ENCODE assay signal across 8 mouse cellular contexts in the genomic region with DNA sequence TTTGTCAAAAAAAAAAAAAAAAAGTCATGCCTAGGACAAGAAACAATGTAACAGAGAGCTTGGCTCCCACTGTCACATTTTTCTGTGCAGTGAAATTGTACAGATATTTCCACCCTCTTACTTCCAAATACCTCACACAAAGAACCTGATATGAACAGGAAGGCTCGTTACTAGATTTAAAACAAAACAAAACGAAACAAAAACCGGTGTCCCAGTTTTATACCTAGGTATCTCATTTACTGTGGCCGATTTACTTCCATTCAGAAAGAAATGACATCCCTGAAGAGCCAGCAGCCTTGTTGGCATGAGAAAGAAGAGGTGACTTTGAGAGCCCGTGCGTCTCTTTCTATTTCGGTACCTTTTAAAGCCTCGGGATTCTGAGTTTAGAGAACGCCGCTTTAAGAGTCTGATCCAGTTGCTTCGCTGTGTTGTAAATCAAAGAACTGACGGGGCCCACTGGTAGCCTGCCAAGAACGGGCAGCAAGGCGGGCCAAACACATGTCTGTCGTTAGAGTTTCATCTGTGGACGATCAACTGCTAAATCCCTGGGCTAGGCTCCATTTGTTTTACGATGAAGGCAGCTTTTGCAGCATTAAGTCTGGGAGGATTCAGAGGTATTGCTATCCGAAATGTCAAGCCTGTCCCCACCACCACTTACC.
DNase-seq lines count a peak whose midpoint lies in the region; ATAC-seq and TF ChIP-seq lines count a peak whose summit lies in the region.

No protein-coding gene starts in this region.

- peak overlapping the region; percentile 38 for H3K4me3 ChIP-seq in left cerebral cortex, adult 2 months
- H3K4me3 ChIP-seq in embryonic facial prominence, embryonic 12.5 days: no peak overlapping the region
- H3K4me3 ChIP-seq in heart, embryonic 12.5 days: peak overlapping the region; percentile 13
- H3K4me3 ChIP-seq in kidney, embryonic 16.5 days (ENCODE audit: low read length): peak overlapping the region; percentile 33
- H3K4me3 ChIP-seq in lung, adult 2 months (replicated peaks; ENCODE audit: extremely low read depth, low read depth, low read length): peak overlapping the region; percentile 41

- ATAC-seq in embryonic facial prominence, embryonic 12.5 days (ENCODE audit: insufficient number of reproducible peaks, insufficient read depth, low FRiP score, low TSS enrichment): peak; percentile 58; the same call in 1 of the 2 replicates
- ATAC-seq in heart, embryonic 12.5 days (ENCODE audit: insufficient number of reproducible peaks, low FRiP score): peak; percentile 46; the same call in 1 of the 2 replicates
- ATAC-seq in kidney, embryonic 16.5 days (ENCODE audit: low FRiP score, low TSS enrichment): peak; percentile 69

- no peak for TF ChIP-seq POLR2A in lung, adult 2 months (IDR thresholded peaks at IDR 0.05; ENCODE audit: borderline replicate concordance, extremely low read depth, low read depth, low read length)

- H3K27ac ChIP-seq in left cerebral cortex, adult 2 months: no peak overlapping the region
- H3K27ac ChIP-seq in embryonic facial prominence, embryonic 12.5 days: peak overlapping the region; percentile 68
- H3K27ac ChIP-seq in heart, embryonic 12.5 days (ENCODE audit: poor library complexity, severe bottlenecking): peak overlapping the region; percentile 84
- H3K27ac ChIP-seq in kidney, embryonic 16.5 days (ENCODE audit: low read length): peak overlapping the region; percentile 89

- H3K9ac ChIP-seq in embryonic facial prominence, embryonic 12.5 days: no peak overlapping the region
- H3K9ac ChIP-seq in heart, embryonic 12.5 days: 0 out of 2 replicates have a peak overlapping the region, but pooled peaks have one; percentile 23
- H3K9ac ChIP-seq in kidney, embryonic 16.5 days (replicated peaks; ENCODE audit: low read length): peak overlapping the region; percentile 39; the same call in 1 of the 2 replicates

- H3K36me3 ChIP-seq in embryonic facial prominence, embryonic 12.5 days: peaks cover 24% of the 10 kb centered on the region; the same call in 1 of the 2 replicates
- peaks cover 24% of the 10 kb centered on the region for H3K36me3 ChIP-seq in heart, embryonic 12.5 days
- H3K36me3 ChIP-seq in kidney, embryonic 16.5 days (ENCODE audit: insufficient read depth, low read length): peaks cover 12% of the 10 kb centered on the region; the same call in 1 of the 2 replicates

- no peaks in the 10 kb centered on the region for H3K27me3 ChIP-seq in embryonic facial prominence, embryonic 12.5 days
- no peaks in the 10 kb centered on the region for H3K27me3 ChIP-seq in heart, embryonic 12.5 days (replicated peaks)
- H3K27me3 ChIP-seq in kidney, embryonic 16.5 days (ENCODE audit: insufficient read depth, low read length): no peaks in the 10 kb centered on the region

- H3K4me2 ChIP-seq in embryonic facial prominence, embryonic 12.5 days (replicated peaks): 0 out of 2 replicates have a peak overlapping the region, but pooled peaks have one; percentile 17
- peak overlapping the region; percentile 55 for H3K4me2 ChIP-seq in heart, embryonic 12.5 days
- peak overlapping the region; percentile 50 for H3K4me2 ChIP-seq in kidney, embryonic 16.5 days (replicated peaks; ENCODE audit: low read depth, low read length)

- DNase-seq in left cerebral cortex, adult 2 months (ENCODE audit: extremely low spot score in 1 of 2, low spot score in 2 of 2): peak; percentile 26 to 37
- no peak for DNase-seq in left cerebral cortex, adult 11 months (ENCODE audit: low spot score)
- DNase-seq in lung, adult 2 months: peak; percentile 21
- peak; percentile 31 to 49 for DNase-seq in right cerebral cortex, adult 2 months (ENCODE audit: low spot score in 2 of 2)
- no peak for DNase-seq in thymus, postnatal 25 days

- intact Hi-C loops in left cerebral cortex, adult 2 months (cut with DNase I): no loop called here

- WGBS in embryonic facial prominence, embryonic 12.5 days: 48% methylated on average over 18 of the region's 18 CpGs
- WGBS in heart, embryonic 12.5 days: 39% methylated on average over 18 of the region's 18 CpGs
- 20% methylated on average over 18 of the region's 18 CpGs for WGBS in kidney, embryonic 16.5 days
- WGBS in lung, adult 2 months: 46% methylated on average over 18 of the region's 18 CpGs

- no peak for TF ChIP-seq CTCF in left cerebral cortex, adult 2 months (IDR thresholded peaks at IDR 0.05)
- no peak for TF ChIP-seq CTCF in lung, adult 2 months (IDR thresholded peaks at IDR 0.05; ENCODE audit: insufficient read depth, low read length)

- H3K4me1 ChIP-seq in embryonic facial prominence, embryonic 12.5 days: peaks cover 9% of the 10 kb centered on the region; the same call in 1 of the 2 replicates
- peaks cover 17% of the 10 kb centered on the region for H3K4me1 ChIP-seq in heart, embryonic 12.5 days (replicated peaks)
- H3K4me1 ChIP-seq in kidney, embryonic 16.5 days (ENCODE audit: insufficient read depth, low read length): peaks cover 18% of the 10 kb centered on the region
- no peaks in the 10 kb centered on the region for H3K4me1 ChIP-seq in lung, adult 2 months (ENCODE audit: control insufficient read depth, insufficient read depth, low read length)

- no peaks in the 10 kb centered on the region for H3K9me3 ChIP-seq in embryonic facial prominence, embryonic 12.5 days
- no peaks in the 10 kb centered on the region for H3K9me3 ChIP-seq in heart, embryonic 12.5 days (replicated peaks)
- peaks cover 5% of the 10 kb centered on the region; the same call in 1 of the 2 replicates for H3K9me3 ChIP-seq in kidney, embryonic 16.5 days (ENCODE audit: low read length)

Comparison
In these comparisons a context has a peak if more than half of its experiments do, and no peak if none do; other contexts are left out.
1. DNase-seq: peak in left cerebral cortex, adult 2 months (2 of 2), lung, adult 2 months (single experiment) and right cerebral cortex, adult 2 months (2 of 2); none in left cerebral cortex, adult 11 months (single experiment) and thymus, postnatal 25 days (single experiment).
2. Peak in every context shown above with its lines, with median percentiles within 50 percentile points of each other: ATAC-seq and H3K4me2 ChIP-seq.